Mouse (Mus musculus) testis, adult 2 months (tissue): Measurements from ENCODE around the gene Rab3gap2.

Experiments
- CTCF ChIP-seq: fragments of 200-500 bp; IDR thresholded peaks from 2 replicates; pipeline ENCODE4 v1.5.1; 2012; ENCODE audit warnings: low read depth, mild to moderate bottlenecking, inconsistent platforms, low read length, moderate library complexity; ENCODE audit not compliant: control insufficient read depth, insufficient read depth, insufficient replicate concordance
- POLR2A ChIP-seq: fragments of 200-500 bp; IDR thresholded peaks from 2 replicates; pipeline ENCODE4 v1.6.1; 2012; ENCODE audit warnings: low read depth, mild to moderate bottlenecking, inconsistent platforms, low read length, moderate library complexity; ENCODE audit not compliant: control insufficient read depth

DNA sequence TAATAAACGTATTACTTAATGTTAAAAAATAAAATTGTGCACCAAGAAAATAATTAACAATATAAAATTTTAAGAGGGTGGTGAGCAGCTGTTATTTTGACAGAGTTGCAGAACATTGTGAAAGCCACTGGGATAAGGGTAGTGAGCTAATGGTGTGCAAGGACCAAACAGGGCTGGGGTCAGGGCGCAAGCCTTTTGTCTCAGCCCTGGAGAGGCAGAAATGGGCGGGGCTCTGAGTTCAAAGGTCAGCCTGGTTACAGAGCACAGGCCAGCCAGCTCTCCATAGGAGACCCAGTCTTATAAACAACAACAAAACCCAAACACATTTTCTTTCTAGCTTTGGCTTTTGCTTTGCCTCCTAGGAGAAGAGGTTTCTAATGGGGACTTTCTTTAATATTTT, 52.8 kb downstream of the Rab3gap2 start:
- TF ChIP-seq POLR2A (no peak), CTCF (no peak)
